Mouse (Mus musculus): ENCODE measurements around the gene Cdcp1.
A peak's percentile ranks its signal among the peaks of the same experiment; 100 is the strongest.

The Cdcp1 gene

GRCm38 (mm10) chr9:123151561-123151960 is 64.3 kb downstream of the Cdcp1 start:
- no peak for ATAC-seq (ENCODE audit: low TSS enrichment)

- no peak for ATAC-seq (ENCODE audit: low TSS enrichment)
Measured at GRCm38 (mm10) chr9:123150241-123151020, 65.4 kb downstream of the Cdcp1 start, which contains the start of gene Clec3b. Gene Clec3b (plus strand): TSS chr9:123150946.

- ATAC-seq (ENCODE audit: low TSS enrichment) = no peak
Measured at GRCm38 (mm10) chr9:123148430-123148829, 67.4 kb downstream of the Cdcp1 start.

- ATAC-seq (ENCODE audit: low TSS enrichment) = no peak
Measured at GRCm38 (mm10) chr9:123139887-123140614, 75.8 kb downstream of the Cdcp1 start.

- ATAC-seq (ENCODE audit: low TSS enrichment) = no peak
Measured at GRCm38 (mm10) chr9:123138891-123139474, 76.9 kb downstream of the Cdcp1 start.

GRCm38 (mm10) chr9:123136953-123137682 is 78.7 kb downstream of the Cdcp1 start:
- ATAC-seq (ENCODE audit: low TSS enrichment) = peak; percentile 78

- no peak for ATAC-seq (ENCODE audit: low TSS enrichment)
Measured at GRCm38 (mm10) chr9:123132994-123133393, 82.8 kb downstream of the Cdcp1 start.

- ATAC-seq (ENCODE audit: low TSS enrichment) = no peak
Measured at GRCm38 (mm10) chr9:123127663-123128062, 88.2 kb downstream of the Cdcp1 start.

- no peak for ATAC-seq (ENCODE audit: low TSS enrichment)
Measured at GRCm38 (mm10) chr9:123124413-123124981, 91.3 kb downstream of the Cdcp1 start.

GRCm38 (mm10) chr9:123123571-123124412 is 92.0 kb downstream of the Cdcp1 start:
- 0 out of 2 replicates have a peak, but pooled peaks have one; percentile 70 for ATAC-seq (ENCODE audit: low TSS enrichment)

- ATAC-seq (ENCODE audit: low TSS enrichment) = no peak
Measured at GRCm38 (mm10) chr9:123123017-123123416, 92.8 kb downstream of the Cdcp1 start.
